Mouse (Mus musculus) ES-E14 (cell line): ENCODE results near the gene Zzz3.

Experiments
- CHD2 ChIP-seq: IDR thresholded peaks from 2 replicates; pipeline ENCODE4 v1.6.1; 2014; ENCODE audit warnings: mild to moderate bottlenecking, low read depth, low read length, inconsistent platforms
- ZC3H11A ChIP-seq: IDR thresholded peaks from 2 replicates; pipeline ENCODE4 v1.6.1; 2012; ENCODE audit warnings: low read depth, mild to moderate bottlenecking, inconsistent platforms, low read length, borderline replicate concordance
- ZNF384 ChIP-seq: IDR thresholded peaks from 2 replicates; pipeline ENCODE4 v1.6.1; 2012; ENCODE audit warnings: low read depth, low read length, inconsistent platforms

DNA sequence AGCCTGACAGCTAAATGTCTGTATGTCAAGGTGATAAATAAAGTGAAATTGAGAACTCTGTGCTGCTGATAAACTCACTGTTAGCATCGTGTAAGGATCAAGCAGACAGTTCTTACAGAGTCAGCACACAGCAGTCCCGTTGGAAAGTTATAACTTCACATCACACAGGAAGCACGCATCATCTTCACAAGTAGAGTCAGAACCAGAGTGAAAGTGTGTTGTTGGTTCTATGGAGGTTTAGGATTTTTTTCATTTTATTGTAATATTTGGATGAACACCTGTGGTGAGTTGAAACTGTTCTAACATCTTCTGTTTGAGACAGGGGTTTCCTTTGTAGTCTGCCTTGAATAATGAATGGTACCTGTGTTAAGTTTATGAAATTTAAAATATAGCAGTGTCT, 48.8 kb downstream of the Zzz3 start:
- TF ChIP-seq CHD2 (no peak), ZC3H11A (no peak), ZNF384 (no peak)
